ENCODE assay signal across 29 mouse cellular contexts in the genomic region with DNA sequence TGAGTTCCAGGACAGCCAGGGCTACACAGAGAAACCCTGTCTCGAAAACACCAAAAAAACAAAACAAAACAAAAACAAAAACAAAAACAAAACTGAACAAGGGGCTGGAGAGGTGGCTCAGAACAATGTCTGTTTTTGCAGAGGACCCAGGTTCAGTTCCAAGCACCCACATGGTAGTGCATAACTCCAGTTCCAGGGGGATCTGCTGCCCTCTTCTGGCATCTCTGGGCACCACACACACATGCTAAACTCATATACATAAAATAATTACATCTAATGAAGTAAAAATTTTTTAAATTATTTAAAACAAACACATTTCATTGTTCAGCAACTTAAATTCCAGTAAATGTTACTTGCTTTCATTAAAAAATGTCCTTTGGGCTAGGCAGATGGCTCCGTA. TPM values are rescaled to one million over a fixed set of nuclear protein-coding genes. Genes with fewer than 3 reads are reported as not detected.
DNase-seq lines count a peak whose midpoint lies in the region; ATAC-seq and TF ChIP-seq lines count a peak whose summit lies in the region.
"Had no signal": no experiment of that assay in that cellular context is flagged by ENCODE, and none has a peak within 500 bp of the region (broad histone marks: within the 10 kb centered on the region; RNA-seq: fewer than 3 reads in every experiment).

No protein-coding gene starts in this region.

- no peak overlapping the region for H3K4me3 ChIP-seq in heart, adult 2 months
- H3K4me3 ChIP-seq in heart, embryonic 10.5 days: no peak overlapping the region
- no peak overlapping the region for H3K4me3 ChIP-seq in liver, adult 2 months (ENCODE audit: insufficient read depth, low read depth, low read length)
- H3K4me3 ChIP-seq in stomach, postnatal 0 days (ENCODE audit: low read depth, low read length): no peak overlapping the region
- no peak overlapping the region for H3K4me3 ChIP-seq in limb, embryonic 10.5 days
- H3K4me3 ChIP-seq: embryonic facial prominence, embryonic 13.5 days; forebrain, embryonic 10.5 days; forebrain, embryonic 15.5 days; hindbrain, embryonic 10.5 days; hindbrain, embryonic 15.5 days had no signal

- H3K79me2 ChIP-seq in heart, adult 2 months (replicated peaks; ENCODE audit: control insufficient read depth, insufficient read depth, low read length): no peaks in the 10 kb centered on the region
- H3K79me2 ChIP-seq in liver, adult 2 months (ENCODE audit: control insufficient read depth, insufficient read depth, low read length): no peaks in the 10 kb centered on the region

- no peaks in the 10 kb centered on the region for H3K36me3 ChIP-seq in heart, adult 2 months (ENCODE audit: control insufficient read depth, insufficient read depth, low read length)
- H3K36me3 ChIP-seq in heart, embryonic 10.5 days: peaks cover 68% of the 10 kb centered on the region
- peaks cover 14% of the 10 kb centered on the region; the same call in 1 of the 2 replicates for H3K36me3 ChIP-seq in liver, adult 2 months (ENCODE audit: control insufficient read depth, insufficient read depth, low read length)
- peaks cover 12% of the 10 kb centered on the region for H3K36me3 ChIP-seq in stomach, postnatal 0 days (ENCODE audit: control insufficient read depth, insufficient read depth, low read length)
- H3K36me3 ChIP-seq in limb, embryonic 10.5 days: peaks cover 55% of the 10 kb centered on the region
- H3K36me3 ChIP-seq: forebrain, embryonic 15.5 days; hindbrain, embryonic 15.5 days had no signal

- H3K27me3 ChIP-seq in heart, adult 2 months (ENCODE audit: control insufficient read depth, insufficient read depth, low read length): no peaks in the 10 kb centered on the region
- H3K27me3 ChIP-seq in heart, embryonic 10.5 days (ENCODE audit: insufficient read depth, poor library complexity, severe bottlenecking): no peaks in the 10 kb centered on the region
- no peaks in the 10 kb centered on the region for H3K27me3 ChIP-seq in liver, adult 2 months (ENCODE audit: control insufficient read depth, insufficient read depth, low read length)
- no peaks in the 10 kb centered on the region for H3K27me3 ChIP-seq in stomach, postnatal 0 days (ENCODE audit: control insufficient read depth, insufficient read depth, low read length)
- H3K27me3 ChIP-seq in limb, embryonic 10.5 days (ENCODE audit: low read depth, poor library complexity, severe bottlenecking): no peaks in the 10 kb centered on the region
- H3K27me3 ChIP-seq: embryonic facial prominence, embryonic 13.5 days; forebrain, embryonic 15.5 days; hindbrain, embryonic 15.5 days had no signal

- H3K4me1 ChIP-seq in heart, adult 2 months (ENCODE audit: control insufficient read depth, insufficient read depth, low read length): peaks cover 7% of the 10 kb centered on the region
- peaks cover 36% of the 10 kb centered on the region for H3K4me1 ChIP-seq in heart, embryonic 10.5 days
- H3K4me1 ChIP-seq in liver, adult 2 months (ENCODE audit: control insufficient read depth, insufficient read depth, low read length): peaks cover 17% of the 10 kb centered on the region
- H3K4me1 ChIP-seq in stomach, postnatal 0 days (replicated peaks; ENCODE audit: control insufficient read depth, insufficient read depth): peaks cover 2% of the 10 kb centered on the region; the same call in 1 of the 2 replicates
- peaks cover 33% of the 10 kb centered on the region for H3K4me1 ChIP-seq in limb, embryonic 10.5 days
- H3K4me1 ChIP-seq: forebrain, embryonic 15.5 days; hindbrain, embryonic 15.5 days had no signal

- no peak for TF ChIP-seq POLR2A in heart, adult 2 months (IDR thresholded peaks at IDR 0.05; ENCODE audit: insufficient read depth, low read depth, low read length)
- no peak for TF ChIP-seq POLR2A in liver, adult 2 months (IDR thresholded peaks at IDR 0.05; ENCODE audit: extremely low read depth, insufficient read depth, low read length)

- WGBS in heart, adult 2 months: 96% methylated on average over 2 of the region's 2 CpGs
- WGBS in heart, embryonic 10.5 days: 94% methylated on average over 2 of the region's 2 CpGs
- WGBS in liver, adult 2 months: 98% methylated on average over 2 of the region's 2 CpGs
- WGBS in stomach, postnatal 0 days: 98% methylated on average over 2 of the region's 2 CpGs
- 94% methylated on average over 2 of the region's 2 CpGs for WGBS in limb, embryonic 10.5 days

- no peak overlapping the region for H3K9ac ChIP-seq in heart, adult 2 months (ENCODE audit: low read depth, low read length)
- H3K9ac ChIP-seq in liver, adult 2 months (ENCODE audit: low read depth, low read length): no peak overlapping the region
- H3K9ac ChIP-seq in stomach, postnatal 0 days (ENCODE audit: low read length): no peak overlapping the region
- H3K9ac ChIP-seq: embryonic facial prominence, embryonic 13.5 days; forebrain, embryonic 15.5 days; hindbrain, embryonic 15.5 days had no signal

- no peak overlapping the region for H3K27ac ChIP-seq in heart, adult 2 months
- no peak overlapping the region for H3K27ac ChIP-seq in heart, embryonic 10.5 days
- no peak overlapping the region for H3K27ac ChIP-seq in liver, adult 2 months (replicated peaks; ENCODE audit: insufficient read depth, low read depth, low read length)
- no peak overlapping the region for H3K27ac ChIP-seq in stomach, postnatal 0 days (replicated peaks)
- no peak overlapping the region for H3K27ac ChIP-seq in limb, embryonic 10.5 days
- H3K27ac ChIP-seq: embryonic facial prominence, embryonic 13.5 days; forebrain, embryonic 10.5 days; forebrain, embryonic 15.5 days; hindbrain, embryonic 15.5 days had no signal

- H3K4me2 ChIP-seq in stomach, postnatal 0 days (replicated peaks; ENCODE audit: low read depth): no peak overlapping the region
- H3K4me2 ChIP-seq: embryonic facial prominence, embryonic 13.5 days; forebrain, embryonic 15.5 days; hindbrain, embryonic 15.5 days had no signal

- DNase-seq in heart, adult 2 months: no peak
- DNase-seq in heart, embryonic 10.5 days (ENCODE audit: low spot score): no peak
- DNase-seq in liver, adult 2 months (ENCODE audit: extremely low read depth, low read depth, low spot score): no peak
- no peak for DNase-seq in liver
- DNase-seq in ES-CJ7 (ENCODE audit: low read depth, low spot score): peak; percentile 51
- DNase-seq in stomach, postnatal 0 days (ENCODE audit: low spot score): no peak
- DNase-seq in limb, embryonic 10.5 days (ENCODE audit: low spot score): no peak
- DNase-seq: adrenal gland, postnatal 10 days; cerebellum, adult 11 months; cerebellum, adult 9-10 months; heart, postnatal 14 days; kidney, adult 8-10 months; kidney, postnatal 10 days; layer of hippocampus, adult 9-11 months; lung, adult 18-20 months; lung, postnatal 14 days; midbrain, embryonic 14.5 days; retina, postnatal 1 day; right cerebral cortex, postnatal 14 days; thymus, adult 18-20 months; thymus, postnatal 25 days had no signal

- TF ChIP-seq CTCF in heart, adult 2 months (IDR thresholded peaks at IDR 0.05): peak; percentile 31
- TF ChIP-seq CTCF in liver, adult 2 months (IDR thresholded peaks at IDR 0.05; ENCODE audit: low read depth, low read length): peak; percentile 11; the same call in 1 of the 2 replicates
- TF ChIP-seq CTCF in stomach, postnatal 0 days (IDR thresholded peaks at IDR 0.05; ENCODE audit: low read depth): peak; percentile 44

- no peaks in the 10 kb centered on the region for H3K9me3 ChIP-seq in heart, embryonic 10.5 days
- no peaks in the 10 kb centered on the region for H3K9me3 ChIP-seq in stomach, postnatal 0 days (ENCODE audit: control insufficient read depth, low read length)
- no peaks in the 10 kb centered on the region for H3K9me3 ChIP-seq in limb, embryonic 10.5 days (replicated peaks)
- H3K9me3 ChIP-seq: embryonic facial prominence, embryonic 13.5 days; forebrain, embryonic 15.5 days; hindbrain, embryonic 15.5 days had no signal

- intact Hi-C loops in heart, adult 2 months (cut with DNase I): no loop called here

- no peak for TF ChIP-seq EP300 in heart, adult 2 months (IDR thresholded peaks at IDR 0.05; ENCODE audit: insufficient read depth, low read depth, low read length)
- no peak for TF ChIP-seq EP300 in stomach, postnatal 0 days (optimal IDR thresholded peaks at IDR 0.05)

- ATAC-seq in stomach, postnatal 0 days (ENCODE audit: low FRiP score, low TSS enrichment): no peak
- ATAC-seq: forebrain, embryonic 15.5 days; inflammation-experienced regulatory T-cells, adult 6 months had no signal

RNA-seq across cellular contexts. Expression of a gene that starts 12.4 kb away (rescaled TPM):
- total RNA-seq in heart, adult 2 months (2021): under 1 TPM in 1 of 2 experiments, not detected in 1; 0.05 TPM
- 0.20 and 0.29 TPM in 2 replicates for polyA plus RNA-seq in heart, adult 2 months (2012; rRNA removed)
- polyA plus RNA-seq in heart, embryonic 10.5 days (2016; fragmentation: Nextera tagmentation; extraction: Ambion mirVana): 0.23 and 0.31 TPM in 2 replicates
- total RNA-seq in liver, adult 2 months (2014; rRNA removed): 0.07 and 0.28 TPM in 2 replicates
- 0.51 and 0.56 TPM in 2 replicates for polyA plus RNA-seq in liver, adult 2 months (2012; rRNA removed)
- polyA plus RNA-seq in stomach, postnatal 0 days (2015; fragmentation: Nextera tagmentation; extraction: Ambion mirVana): 16.0 and 18.2 TPM in 2 replicates
- polyA plus RNA-seq in limb, embryonic 10.5 days (2016; fragmentation: Nextera tagmentation; extraction: Ambion mirVana): 0.05 and 0.18 TPM in 2 replicates
- total RNA-seq: gastrocnemius, adult 18-20 months; monocyte, adult 5-6 weeks had no signal
- polyA plus RNA-seq: inflammation-experienced regulatory T-cells, adult 6 months; midbrain, embryonic 14.5 days had no signal

RNA-seq across cellular contexts. Expression of a gene that starts 22.0 kb away (rescaled TPM):
- total RNA-seq in heart, adult 2 months (2021): 10 to 100 TPM; 18.4 to 20.3 TPM
- polyA plus RNA-seq in heart, adult 2 months (2012; rRNA removed): 19.4 and 20.2 TPM in 2 replicates
- polyA plus RNA-seq in heart, embryonic 10.5 days (2016; fragmentation: Nextera tagmentation; extraction: Ambion mirVana): 35.0 and 40.8 TPM in 2 replicates
- total RNA-seq in liver, adult 2 months (2014; rRNA removed): 15.8 and 17.2 TPM in 2 replicates
- 46.8 and 52.7 TPM in 2 replicates for polyA plus RNA-seq in liver, adult 2 months (2012; rRNA removed)
- polyA plus RNA-seq in stomach, postnatal 0 days (2015; fragmentation: Nextera tagmentation; extraction: Ambion mirVana): 58.4 and 63.5 TPM in 2 replicates
- polyA plus RNA-seq in limb, embryonic 10.5 days (2016; fragmentation: Nextera tagmentation; extraction: Ambion mirVana): 11.2 and 12.3 TPM in 2 replicates

RNA-seq across cellular contexts. Expression of a gene that starts 31.3 kb away (rescaled TPM):
- total RNA-seq in heart, adult 2 months (2021): 1 to 10 TPM; 7.2 to 9.3 TPM
- 15.9 and 16.3 TPM in 2 replicates for polyA plus RNA-seq in heart, adult 2 months (2012; rRNA removed)
- polyA plus RNA-seq in heart, embryonic 10.5 days (2016; fragmentation: Nextera tagmentation; extraction: Ambion mirVana): 39.1 and 41.7 TPM in 2 replicates
- 4.0 and 5.8 TPM in 2 replicates for total RNA-seq in liver, adult 2 months (2014; rRNA removed)
- 11.2 and 15.6 TPM in 2 replicates for polyA plus RNA-seq in liver, adult 2 months (2012; rRNA removed)
- 18.8 and 20.1 TPM in 2 replicates for polyA plus RNA-seq in stomach, postnatal 0 days (2015; fragmentation: Nextera tagmentation; extraction: Ambion mirVana)
- polyA plus RNA-seq in limb, embryonic 10.5 days (2016; fragmentation: Nextera tagmentation; extraction: Ambion mirVana): 42.5 and 48.8 TPM in 2 replicates

RNA-seq across cellular contexts. Expression of a gene that starts 32.4 kb away (rescaled TPM):
- 10 to 100 TPM; 40.5 to 43.8 TPM for total RNA-seq in heart, adult 2 months (2021)
- polyA plus RNA-seq in heart, adult 2 months (2012; rRNA removed): 38.5 TPM in 2 replicates
- polyA plus RNA-seq in heart, embryonic 10.5 days (2016; fragmentation: Nextera tagmentation; extraction: Ambion mirVana): 18.7 and 21.4 TPM in 2 replicates
- 2.9 and 3.8 TPM in 2 replicates for total RNA-seq in liver, adult 2 months (2014; rRNA removed)
- polyA plus RNA-seq in liver, adult 2 months (2012; rRNA removed): 8.9 and 9.7 TPM in 2 replicates
- 6.6 and 8.6 TPM in 2 replicates for polyA plus RNA-seq in stomach, postnatal 0 days (2015; fragmentation: Nextera tagmentation; extraction: Ambion mirVana)
- polyA plus RNA-seq in limb, embryonic 10.5 days (2016; fragmentation: Nextera tagmentation; extraction: Ambion mirVana): 18.1 and 18.9 TPM in 2 replicates

RNA-seq across cellular contexts. Expression of a gene that starts 53.9 kb away (rescaled TPM):
- total RNA-seq in heart, adult 2 months (2021): 10 to 100 TPM; 10.2 to 17.8 TPM
- 21.8 and 32.8 TPM in 2 replicates for polyA plus RNA-seq in heart, adult 2 months (2012; rRNA removed)
- polyA plus RNA-seq in heart, embryonic 10.5 days (2016; fragmentation: Nextera tagmentation; extraction: Ambion mirVana): 13.7 and 17.9 TPM in 2 replicates
- total RNA-seq in liver, adult 2 months (2014; rRNA removed): 0.13 TPM in 1 of 2 replicates, not detected in the other
- polyA plus RNA-seq in liver, adult 2 months (2012; rRNA removed): 0.14 and 0.38 TPM in 2 replicates
- 16.8 and 17.9 TPM in 2 replicates for polyA plus RNA-seq in stomach, postnatal 0 days (2015; fragmentation: Nextera tagmentation; extraction: Ambion mirVana)
- 1.7 and 2.0 TPM in 2 replicates for polyA plus RNA-seq in limb, embryonic 10.5 days (2016; fragmentation: Nextera tagmentation; extraction: Ambion mirVana)

Comparison
In these comparisons a context has a peak if more than half of its experiments do, and no peak if none do; other contexts are left out.
1. RNA of a gene that starts 12.4 kb away (polyA plus RNA-seq): 16.0 to 18.2 TPM in stomach, postnatal 0 days; 0.51 to 0.56 TPM in liver, adult 2 months, 0.20 to 0.29 TPM in heart, adult 2 months, 0.23 to 0.31 TPM in heart, embryonic 10.5 days and 0.05 to 0.18 TPM in limb, embryonic 10.5 days; every median in the first group is over 10 times any median in the second.
2. Peak in every context shown above with its lines, with median percentiles within 50 percentile points of each other: CTCF ChIP-seq.